Mouse (Mus musculus) retina, embryonic 14.5 days (tissue): ENCODE results near the gene Trim9.

ENCODE experiments used
- DNase-seq: peaks from one replicate; pipeline ENCODE4 v3.0.0-alpha.2; 2015; ENCODE audit warnings: low spot score

Gene Trim9

GRCm38 (mm10) chr12:70251210-70251884 is 96.1 kb downstream of the Trim9 start:
- no peak for DNase-seq

DNA sequence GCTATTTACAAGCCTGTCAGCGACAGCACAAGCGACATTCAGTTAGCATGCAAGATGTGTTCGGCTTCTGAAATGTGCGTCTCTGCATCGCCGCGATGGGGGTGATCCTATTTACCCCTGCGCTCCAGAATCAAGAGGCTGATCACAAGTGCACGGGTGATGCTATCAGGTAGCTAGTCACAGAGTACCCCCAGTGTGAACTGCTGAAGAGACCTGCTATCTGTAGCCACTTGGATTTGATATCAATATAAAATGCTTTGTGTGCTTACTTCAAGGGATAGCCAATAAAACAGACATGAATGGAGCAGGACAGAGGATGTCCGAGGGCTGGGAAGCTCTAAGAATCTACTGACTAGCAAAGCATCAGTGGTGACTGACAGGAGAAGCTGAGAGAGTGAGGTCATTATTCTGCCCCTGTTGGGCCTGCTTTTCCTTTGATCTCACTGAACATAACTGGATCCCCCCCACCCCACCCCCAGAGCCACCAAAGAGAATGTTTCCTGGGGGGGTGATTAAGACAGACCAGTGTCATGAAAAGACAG is 97.7 kb downstream of the Trim9 start:
- no peak for DNase-seq

DNA sequence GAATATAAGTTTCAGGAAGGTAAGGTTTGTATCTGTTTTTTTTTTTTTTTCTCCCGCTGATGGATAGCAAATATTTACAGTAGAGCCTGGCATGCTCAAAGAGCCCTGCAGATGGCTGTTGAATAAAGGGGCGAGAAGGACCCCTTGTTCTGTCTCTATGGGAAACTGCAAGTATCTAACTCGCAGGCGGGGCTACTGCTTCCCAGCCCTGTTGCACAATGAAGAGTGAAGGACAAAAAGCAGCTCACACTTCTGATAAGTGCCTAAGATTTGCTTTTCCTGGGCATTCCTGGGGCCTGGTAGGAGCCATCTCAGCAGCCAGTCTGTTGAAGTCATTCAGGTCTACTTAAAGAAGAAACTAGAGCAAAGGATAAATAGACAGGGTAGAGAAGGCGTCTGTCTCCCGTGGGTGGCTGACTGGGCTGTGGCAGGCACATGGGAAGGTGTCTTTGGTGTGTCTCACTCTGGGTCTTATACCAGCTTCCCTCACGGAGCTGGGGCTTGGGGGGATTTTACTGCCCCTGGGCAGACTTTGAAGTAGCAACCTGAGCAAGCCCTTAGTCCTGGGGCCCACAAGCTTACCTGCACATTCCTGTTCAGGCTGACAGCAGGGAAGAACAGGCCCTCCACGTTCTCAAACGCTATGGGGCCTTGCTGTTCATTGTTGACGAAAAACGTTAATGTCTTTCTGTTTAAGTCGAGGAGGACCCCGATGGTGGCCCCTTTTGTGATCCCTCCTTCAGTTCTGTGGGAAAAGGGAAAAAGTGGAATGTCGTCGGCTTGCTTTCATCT is 99.5 kb downstream of the Trim9 start:
- DNase-seq = no peak

DNA sequence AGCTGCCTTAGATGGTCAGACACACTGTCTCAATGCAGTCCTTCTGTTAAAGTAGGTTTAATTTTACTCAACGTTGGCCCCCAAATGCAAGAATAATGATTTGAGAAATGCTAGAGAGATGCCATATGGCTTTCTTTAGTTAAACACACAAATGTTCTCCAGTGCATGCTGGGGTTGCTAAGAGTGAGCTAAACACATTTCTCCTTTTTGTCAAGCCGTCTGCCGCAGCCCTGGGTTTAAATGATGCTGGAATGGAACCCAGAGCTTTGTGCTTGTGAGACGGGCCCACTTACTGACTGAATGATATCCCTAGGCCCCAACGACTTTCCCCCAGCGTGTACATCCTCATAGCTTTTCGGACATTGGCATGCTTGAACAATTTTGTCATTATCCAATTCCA is 104.9 kb downstream of the Trim9 start:
- DNase-seq = no peak

DNA sequence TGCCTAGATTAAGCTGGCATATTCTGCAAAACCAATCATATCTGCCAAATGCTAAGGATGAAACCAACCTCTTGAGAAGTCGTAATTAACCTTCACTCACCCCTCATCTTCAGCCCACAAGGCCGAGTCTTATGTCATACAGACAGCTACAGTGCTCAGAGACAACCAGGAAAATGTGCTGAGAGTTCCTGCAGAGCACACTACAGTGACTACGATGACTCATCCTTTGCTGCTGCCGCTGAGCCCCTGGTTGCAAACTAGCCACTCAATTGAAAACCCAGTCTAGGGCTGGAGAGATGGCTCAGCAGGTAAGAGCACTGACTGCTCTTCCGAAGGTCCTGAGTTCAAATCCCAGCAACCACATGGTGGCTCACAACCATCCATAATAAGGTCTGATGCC is 107.7 kb downstream of the Trim9 start:
- no peak for DNase-seq

GRCm38 (mm10) chr12:70238604-70239003 is 108.8 kb downstream of the Trim9 start:
- DNase-seq = no peak

DNA sequence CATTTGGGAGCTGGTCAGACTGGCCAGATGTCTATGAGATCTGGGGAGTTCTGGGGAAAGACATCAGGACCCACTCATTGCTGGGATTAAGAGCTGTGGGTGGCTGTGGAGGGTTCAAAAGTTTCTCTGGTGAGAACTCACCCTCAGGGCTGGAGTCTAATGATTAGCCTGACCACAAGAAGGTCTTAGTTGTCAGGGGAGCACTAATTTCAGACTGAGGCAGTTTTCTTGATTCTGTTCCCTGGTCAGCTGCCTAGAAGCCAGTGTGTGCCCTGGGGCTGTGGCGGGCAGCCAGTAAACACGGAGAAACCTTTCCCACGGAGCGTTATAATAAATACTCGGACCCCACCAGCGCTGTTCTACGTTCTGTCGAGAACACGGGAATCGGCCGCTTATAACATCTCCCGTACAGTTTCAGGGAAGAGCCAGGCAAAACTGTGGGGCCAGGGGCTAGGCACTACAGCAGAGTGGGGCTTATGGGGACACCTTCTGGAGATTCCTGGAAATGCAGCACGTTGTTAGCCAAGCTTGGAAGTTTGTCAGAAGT is 112.4 kb downstream of the Trim9 start:
- peak; percentile 95 for DNase-seq

- peak; percentile 74 for DNase-seq
Observed at GRCm38 (mm10) chr12:70234411-70234810, 113.0 kb downstream of the Trim9 start.

DNA sequence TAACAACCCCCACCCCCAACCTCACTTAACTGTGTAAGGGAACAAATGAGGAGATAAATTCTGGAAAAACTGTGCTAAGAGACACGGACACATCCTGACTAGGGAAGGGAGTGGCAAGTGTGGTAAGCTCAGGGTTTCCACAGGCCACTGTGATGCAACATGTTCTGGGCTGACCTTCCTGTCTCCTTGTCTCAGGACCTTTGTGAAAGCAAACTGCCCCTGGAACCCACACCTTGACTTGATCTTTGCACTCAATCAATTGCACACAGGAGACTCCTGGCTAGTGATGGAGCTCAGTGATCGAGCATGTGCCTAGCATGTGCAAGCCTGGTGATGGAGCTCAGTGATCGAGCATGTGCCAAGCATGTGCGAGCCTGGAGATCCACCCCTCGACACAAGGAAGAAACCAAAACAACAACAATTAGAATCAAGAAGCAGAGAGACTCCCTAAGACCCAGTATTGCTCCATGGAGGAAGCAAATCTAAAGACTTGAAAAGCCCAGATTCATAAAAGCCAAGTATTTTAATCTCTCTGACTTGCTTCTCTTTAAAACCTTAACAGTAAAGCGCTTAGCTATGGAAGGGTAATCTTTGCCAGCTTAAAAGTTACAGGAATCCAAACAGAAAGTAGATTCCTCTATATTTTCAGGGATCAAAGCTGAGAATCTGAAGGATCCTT is 113.6 kb downstream of the Trim9 start:
- no peak for DNase-seq

DNA sequence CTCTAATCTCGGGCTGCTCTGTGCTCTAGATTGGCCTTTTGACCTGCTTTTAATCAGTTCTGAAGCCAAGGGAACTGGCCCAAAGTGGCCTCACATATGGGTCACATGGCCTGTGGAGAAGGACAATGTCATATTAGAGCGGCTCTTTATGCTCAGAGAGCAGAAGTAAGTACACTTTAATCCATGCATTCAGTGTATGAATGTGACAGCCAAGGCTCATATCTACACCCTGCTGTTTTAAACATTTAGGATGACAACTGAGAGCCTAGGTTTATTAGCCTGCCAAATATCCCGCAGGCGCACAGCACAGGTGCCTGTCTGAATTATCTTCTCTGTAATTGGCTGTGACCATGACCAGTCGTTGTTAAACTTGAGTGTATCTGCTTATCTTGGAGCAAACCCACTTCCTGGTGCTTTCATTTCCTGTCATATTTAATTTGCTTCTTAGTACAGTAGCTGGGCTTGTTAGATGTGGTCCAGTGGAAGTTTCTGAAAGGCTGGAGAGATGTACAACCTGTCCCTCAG is 115.3 kb downstream of the Trim9 start:
- peak; percentile 76 for DNase-seq

- DNase-seq = no peak
Observed at GRCm38 (mm10) chr12:70231294-70231693, 116.1 kb downstream of the Trim9 start, which contains the start of gene Pygl. TSS of gene Pygl (minus strand) at chr12:70231488.

- DNase-seq = no peak
Observed at GRCm38 (mm10) chr12:70228155-70228554, 119.3 kb downstream of the Trim9 start.

DNA sequence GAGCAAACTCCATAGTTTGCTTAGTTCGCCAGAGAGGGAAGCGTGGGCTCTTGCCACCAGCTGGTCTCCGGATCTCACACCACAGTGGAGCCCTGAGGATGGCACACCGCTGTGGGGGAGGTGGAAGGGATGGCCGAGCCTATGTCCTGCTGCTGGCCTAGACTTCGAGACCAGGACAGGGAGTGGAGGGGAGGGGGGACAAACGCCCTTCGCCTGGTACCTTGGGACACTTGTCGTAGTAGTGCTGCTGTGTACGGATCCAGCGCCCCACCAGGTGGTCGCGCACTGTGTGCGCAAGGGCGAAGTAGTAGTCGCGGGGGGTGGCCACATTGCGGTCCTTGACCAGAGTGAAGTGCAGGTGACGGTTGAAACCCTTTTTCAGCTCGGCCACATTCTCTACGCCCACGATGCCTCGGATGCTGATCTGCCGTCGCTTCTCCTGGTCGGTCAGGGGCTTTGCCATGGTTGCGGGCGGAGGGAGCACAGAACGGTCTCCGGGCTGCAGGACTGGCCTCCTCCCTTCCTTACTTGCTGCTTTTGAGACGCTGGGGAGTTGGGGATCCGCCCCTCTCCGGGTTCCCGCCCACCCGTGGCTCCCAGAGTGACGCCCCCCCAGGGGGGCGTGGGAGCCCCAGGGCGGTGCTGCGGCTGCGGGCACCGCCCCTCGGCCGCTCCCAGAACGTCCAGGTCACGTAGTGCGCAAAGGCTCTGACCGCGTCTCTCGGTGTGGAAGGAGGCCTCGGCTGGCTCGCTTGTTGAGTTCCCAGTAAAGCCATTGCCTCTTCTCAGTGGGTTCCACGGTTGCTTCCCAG is 120.1 kb downstream of the Trim9 start:
- peak; percentile 50 for DNase-seq

- DNase-seq = no peak
Observed at GRCm38 (mm10) chr12:70226655-70227054, 120.8 kb downstream of the Trim9 start.

- no peak for DNase-seq
Observed at GRCm38 (mm10) chr12:70223331-70223730, 124.1 kb downstream of the Trim9 start.

GRCm38 (mm10) chr12:70221425-70221824 is 126.0 kb downstream of the Trim9 start:
- DNase-seq = no peak

- no peak for DNase-seq
Observed at GRCm38 (mm10) chr12:70218795-70219540, 128.4 kb downstream of the Trim9 start.

DNA sequence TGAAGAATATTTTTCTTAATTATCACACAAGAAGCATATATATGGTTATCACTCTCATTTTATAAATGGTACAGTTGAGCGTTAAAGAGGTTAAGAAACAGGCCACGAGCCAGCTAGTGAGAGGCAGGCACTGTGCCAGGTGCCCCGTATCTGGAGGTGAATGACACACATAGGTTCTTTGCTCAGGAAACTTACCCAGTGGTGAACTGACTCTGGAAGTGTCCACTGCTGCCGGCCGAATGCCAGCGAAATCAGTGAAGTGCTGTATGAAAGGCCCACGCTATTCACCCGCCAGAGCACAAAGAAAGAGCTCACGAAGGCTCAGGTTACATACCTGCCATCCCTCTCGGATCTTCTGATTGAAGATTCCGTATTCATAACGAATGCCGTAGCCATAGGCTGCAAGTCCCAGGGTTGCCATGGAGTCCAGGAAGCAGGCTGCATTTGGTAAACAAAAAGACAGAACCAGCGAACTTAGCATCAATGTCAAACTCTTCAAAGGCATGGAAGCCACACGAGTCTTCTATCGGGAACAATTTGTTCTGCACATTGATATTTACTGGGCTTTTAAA is 131.1 kb downstream of the Trim9 start:
- DNase-seq = no peak

DNA sequence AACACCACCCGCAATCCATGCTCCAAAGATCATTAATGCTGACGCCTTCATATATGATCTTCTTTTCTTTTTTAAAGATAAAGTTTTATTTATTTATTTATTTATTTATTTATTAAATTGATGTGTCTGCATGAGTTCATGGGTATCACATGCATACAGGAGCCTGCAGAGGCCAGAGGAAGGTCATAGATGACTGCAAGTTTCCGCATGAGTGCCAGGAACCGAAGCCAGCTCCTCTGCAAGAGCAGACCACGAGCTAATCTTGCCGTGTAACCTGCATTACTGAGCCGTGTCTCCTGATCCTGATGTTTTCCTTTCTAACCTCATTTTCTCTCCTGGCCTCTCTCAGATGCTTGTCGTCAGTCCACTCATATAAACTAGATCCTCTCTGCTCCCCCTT is 133.1 kb downstream of the Trim9 start:
- no peak for DNase-seq

DNA sequence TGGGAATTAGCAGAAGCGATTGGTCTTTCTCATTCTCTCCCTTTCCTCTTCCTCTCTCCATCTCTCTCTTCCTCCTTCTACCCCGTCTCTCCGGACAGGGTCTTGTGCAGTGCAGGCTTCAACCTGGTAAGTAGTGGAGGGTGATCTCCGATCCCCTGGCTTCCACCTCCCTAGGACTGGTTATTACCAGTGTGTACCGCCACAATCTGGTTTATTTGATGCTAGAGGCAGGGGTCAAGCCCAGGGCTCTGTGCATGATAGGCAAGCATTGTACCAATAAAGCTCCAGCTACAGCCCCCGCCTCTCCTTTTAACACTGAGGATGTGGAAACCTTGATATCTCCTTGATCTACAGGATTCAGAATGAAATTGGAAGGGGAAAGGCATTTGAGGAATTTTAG is 133.8 kb downstream of the Trim9 start:
- DNase-seq = no peak
